Mouse (Mus musculus) left cerebral cortex, adult 11 months (tissue): ENCODE measurements around the gene Pde11a.

ENCODE experiments used
- DNase-seq: peaks from one replicate; pipeline ENCODE4 v3.0.0; 2022; ENCODE audit warnings: low spot score

Gene Pde11a

DNA sequence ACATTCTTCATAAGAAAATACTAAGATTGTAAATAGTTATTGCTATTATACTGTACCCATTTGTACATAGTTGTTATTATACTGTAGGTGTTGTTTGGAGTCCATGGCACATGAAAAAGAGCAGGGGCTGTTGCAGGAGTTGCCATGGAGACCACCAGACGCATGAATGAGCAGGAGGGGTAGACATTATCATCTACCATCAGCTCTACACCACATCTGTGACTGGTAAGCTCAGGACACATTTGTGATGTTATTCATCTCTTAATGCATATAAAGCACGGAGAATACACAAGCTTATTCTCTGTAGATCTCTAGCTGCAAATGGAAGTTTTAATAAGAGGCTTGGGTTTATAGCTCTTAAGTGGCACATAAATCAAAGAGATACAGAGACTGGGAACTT is 179.6 kb downstream of the Pde11a start:
- no peak for DNase-seq

DNA sequence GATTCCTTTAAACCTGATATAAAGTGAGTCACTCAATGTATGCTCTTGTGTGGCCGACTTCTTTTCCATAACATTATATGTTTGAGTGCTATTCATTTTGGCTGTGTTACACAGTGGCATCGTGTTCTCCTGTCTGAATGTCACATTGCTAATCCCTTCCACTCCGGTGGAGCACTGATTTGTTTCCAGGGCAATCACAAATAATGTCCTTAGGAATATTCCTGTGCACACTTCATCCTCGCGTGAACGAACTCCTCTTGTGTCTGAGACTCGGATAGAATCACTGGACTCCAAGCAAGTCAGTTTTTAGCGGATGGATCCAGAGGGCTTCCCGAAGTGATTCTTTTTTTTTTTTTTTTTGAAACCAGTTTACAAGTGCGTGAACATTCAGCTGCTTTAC is 197.4 kb downstream of the Pde11a start:
- no peak for DNase-seq

DNA sequence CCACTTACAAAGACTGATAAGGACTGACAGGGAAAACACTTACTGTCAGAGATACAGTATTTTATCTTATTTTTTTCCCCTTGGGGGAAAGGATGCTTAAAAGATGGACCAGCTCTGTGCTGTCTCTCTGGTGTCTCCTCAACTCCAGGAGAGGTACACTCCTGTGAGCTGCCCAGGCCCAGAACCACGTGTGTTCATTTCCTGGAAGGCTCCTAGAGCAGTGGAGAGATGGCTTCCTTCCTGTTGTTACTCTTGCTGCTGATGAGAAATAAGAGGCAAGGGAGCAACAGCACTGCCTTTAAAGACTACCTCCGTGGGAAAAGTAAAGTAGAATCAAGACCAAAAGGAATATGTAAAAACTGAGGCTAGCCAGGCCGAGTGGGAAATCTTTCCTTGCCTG is 205.6 kb downstream of the Pde11a start:
- DNase-seq = no peak

DNA sequence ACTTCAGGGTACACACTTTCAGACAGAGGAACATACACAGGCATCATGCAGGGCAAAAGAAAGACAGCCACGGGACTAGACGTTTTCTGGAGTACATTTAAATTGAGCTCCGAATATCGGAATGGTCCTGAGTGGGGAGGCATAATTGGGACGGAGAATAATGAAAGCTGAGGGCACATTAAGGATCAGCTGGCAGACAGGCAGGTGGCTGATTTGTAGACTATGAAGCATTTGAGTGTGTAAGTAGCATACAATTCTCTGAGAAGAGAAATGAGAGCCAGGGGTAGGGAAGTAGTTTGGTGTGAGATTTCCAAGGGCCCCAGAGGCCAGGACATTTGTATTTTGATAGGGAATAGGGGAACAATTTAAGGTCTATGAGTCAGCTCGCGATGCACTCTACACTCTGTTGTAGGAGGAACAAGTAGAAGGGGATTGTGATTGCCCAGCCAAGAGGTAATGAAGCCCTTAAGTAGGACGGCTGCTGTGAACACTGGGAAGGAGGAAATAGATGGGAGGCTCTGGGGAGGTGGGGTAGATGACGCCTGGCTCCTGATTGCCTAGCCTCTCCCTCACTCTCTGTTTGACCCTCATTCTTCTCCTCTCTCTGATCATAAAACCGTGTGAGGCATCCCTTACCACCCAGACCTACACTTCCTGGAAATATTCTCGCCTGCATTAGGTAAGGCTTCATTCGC is 208.5 kb downstream of the Pde11a start:
- no peak for DNase-seq

DNA sequence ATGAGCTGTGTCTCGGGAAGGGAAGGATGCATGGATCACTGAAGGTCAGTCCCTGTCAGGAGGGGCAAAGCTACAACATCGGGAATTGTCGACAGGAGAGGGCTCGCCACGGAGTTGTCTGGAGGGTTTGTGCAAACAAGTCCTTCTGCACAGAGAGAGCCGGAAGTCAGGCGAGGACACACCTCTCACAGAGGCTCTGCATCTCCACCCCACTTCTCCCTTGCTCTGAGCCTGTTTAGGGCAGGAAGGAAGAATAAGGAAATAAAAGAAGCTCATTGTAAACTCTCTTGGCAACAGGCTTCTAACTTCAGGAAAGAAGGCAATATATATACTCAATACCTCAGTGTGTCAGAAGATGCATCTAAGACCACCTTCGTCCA is 209.5 kb downstream of the Pde11a start:
- DNase-seq = no peak

DNA sequence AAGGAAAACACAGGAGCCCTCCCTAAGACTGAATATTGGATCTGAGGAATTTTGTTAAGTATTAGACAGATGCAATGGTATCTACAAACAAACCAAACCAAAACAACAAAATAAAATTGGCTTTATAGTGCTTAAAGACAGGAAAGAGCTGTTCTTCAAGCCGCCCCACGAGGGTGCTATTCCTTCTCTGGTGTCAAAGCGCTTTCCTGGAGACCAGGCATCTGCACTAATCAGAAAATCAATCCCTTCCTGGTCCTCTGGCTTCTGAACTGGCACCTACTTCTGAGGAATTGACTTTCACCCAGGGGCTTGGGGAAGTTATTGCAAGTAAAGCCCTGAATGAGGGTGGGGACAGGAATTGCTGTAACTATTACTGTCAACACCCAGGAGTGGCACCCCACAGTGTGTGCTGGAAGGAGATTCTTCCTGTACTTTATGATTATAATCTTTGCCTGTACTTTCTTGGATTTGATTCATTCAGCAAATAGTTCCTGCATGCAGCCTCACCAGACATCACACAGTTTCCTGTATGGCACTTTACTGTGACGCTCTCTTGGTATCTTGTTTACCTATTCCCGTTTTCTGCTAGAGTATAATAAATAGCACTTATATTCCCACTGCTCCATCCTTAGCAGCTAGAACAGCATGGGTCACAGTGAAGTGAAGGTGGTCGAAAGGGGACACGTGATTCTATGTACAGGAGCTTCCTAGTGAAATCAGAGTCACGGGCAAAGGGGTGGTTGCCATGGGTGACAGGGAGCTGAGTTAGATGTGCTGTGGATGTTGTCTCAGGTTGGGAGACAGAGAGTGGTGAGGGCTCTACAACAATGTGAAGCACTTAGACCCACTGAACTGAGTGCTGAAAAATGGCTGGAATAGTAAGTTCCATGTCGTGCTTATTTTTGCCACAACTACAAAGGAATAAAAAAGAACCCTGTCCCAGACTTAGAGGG is 210.2 kb downstream of the Pde11a start:
- DNase-seq = no peak

DNA sequence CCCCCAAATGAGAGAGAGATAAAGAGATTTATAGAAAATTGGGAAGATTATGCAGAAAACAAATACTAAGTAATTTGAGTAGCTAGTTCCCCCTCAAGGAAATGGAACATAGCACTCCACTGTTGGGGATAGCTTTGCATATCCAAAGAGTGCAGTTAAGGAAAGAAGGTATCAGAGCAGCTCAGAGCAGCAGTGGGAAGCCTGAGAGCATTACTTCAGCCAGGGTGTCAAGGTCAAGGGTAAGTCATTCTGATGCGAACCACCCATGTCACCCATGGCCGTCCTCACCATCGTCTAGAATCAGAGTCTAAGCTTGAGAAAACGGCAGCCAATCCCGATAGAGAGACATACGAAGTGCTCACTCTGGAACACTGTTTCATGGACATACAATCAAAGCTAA is 211.9 kb downstream of the Pde11a start:
- no peak for DNase-seq

DNA sequence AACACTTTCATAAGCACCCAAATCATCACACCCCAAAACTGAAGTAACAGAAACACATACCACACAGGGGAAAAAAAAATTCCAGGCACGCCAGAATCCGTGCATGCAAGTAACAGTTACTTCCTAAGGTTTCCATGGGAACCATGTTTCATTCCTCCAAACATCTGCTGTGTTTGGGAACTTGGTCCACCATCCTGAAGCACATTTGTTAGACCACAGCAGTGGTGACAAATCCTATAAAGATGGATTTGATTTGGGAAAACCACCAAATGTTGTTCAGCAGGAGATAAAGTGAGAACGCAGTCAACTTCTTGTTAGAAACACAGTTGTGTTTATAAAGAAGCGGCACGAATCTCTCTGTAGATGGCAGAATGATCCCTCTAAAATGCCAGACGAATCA is 213.8 kb downstream of the Pde11a start:
- DNase-seq = peak; percentile 19

DNA sequence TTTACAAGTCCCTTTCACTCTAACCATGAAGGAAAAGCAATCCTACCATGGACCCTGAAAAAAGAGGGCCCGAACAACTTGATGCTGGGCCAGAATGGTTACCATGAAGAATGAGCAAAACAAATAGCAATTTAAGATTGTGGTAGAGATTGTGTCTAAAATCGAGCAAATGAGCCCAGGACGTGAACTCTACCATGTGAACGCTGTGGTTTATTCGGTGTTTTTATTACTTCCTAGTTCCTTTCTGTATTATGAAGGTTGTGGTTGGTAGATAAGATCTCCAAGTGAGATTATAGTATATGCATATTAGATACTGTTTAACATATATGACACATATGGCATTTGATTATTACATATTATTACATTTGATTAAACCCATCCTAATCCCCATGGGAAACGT is 216.4 kb downstream of the Pde11a start:
- no peak for DNase-seq

DNA sequence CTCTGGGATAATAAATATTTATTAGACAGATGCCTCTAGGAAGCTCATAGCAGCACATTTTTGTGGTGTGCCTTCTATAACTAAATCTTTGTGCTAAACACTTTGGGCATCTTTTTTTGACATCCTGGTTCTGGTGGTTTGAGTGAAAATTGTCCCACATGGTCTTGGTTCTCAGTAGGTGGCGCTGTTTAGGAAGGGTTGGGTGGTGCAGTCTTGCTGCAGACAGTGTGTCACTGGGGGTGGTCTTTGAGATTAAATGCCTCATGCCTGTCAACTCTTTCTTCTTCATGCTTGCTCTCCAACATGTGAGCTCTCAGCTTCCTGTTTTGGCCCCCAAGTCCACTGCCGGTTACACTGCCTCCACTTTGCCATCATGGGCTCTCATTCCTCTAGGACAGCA is 218.7 kb downstream of the Pde11a start:
- DNase-seq = no peak

DNA sequence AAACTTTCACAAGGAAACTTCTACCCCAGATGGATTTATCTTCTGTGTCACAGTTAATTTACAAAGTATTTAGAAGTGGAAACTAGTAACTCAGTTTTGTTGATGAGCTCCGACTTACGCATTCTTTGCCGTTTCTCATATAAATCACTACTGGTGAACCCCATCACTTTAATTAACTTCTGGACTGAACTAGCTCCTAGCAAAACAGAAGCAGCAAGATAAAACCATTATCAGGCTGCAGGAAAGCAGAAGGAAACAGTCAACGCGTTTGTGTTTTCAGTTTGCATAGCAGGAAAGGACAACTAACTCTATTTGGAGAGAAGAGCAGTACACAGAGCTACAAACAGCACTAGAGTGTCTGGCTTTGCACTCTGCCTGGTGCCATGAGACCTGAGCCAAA is 220.1 kb downstream of the Pde11a start:
- DNase-seq = no peak

DNA sequence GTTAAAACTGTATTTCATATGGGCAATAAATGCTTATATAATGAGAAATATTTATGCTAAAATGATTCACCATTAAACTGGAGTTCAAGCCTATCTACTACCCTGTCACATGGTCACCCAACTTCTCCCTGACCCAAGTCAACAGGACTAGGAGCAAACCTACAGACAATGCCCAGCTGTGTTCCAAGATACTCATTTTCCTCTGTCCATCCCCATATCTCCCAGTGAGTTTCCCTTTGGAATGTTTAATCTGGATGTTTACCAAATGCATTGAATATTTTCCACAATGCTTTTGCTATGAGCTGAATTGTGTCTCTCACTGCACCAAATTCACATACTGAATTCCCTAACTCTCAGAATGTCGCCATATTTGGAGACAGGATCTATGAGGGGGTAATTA is 221.4 kb downstream of the Pde11a start:
- DNase-seq = no peak

DNA sequence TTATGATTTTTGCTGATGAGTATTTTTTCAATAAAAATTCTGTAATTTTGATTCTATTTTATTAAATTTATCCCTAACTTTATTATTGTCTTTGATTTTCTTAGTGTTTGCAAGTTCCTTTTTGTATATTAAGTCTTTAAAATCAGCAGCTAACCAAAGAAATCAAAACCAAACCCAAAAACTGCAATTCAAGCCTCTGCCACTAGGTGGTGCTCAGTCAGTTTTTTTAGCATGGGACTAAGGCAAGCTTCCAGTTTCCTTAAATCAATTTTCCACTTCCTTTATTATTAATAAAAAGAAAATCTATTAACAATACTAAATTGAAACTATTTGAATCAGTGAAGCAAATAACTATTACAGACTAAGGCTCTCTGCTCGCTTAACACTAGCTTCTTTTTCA is 222.9 kb downstream of the Pde11a start:
- no peak for DNase-seq

DNA sequence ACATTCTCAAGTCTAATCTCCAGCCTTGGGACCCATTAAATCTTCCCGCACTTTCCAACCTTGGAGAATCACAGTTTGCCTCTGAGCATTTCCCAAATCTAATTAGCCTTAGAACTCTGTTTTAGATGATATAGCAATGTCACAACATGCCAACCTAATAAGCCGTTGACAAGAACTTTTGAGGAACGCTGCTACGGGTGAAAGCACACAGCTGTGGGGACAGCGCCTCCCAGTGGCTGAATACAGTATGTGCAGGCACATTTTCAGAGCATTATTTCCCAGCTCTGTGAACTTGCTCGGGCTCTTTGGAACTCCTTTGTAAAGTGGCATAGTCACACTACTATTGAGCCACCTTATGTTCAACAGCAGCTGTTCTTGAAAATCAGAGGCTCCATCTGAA is 223.8 kb downstream of the Pde11a start:
- no peak for DNase-seq

DNA sequence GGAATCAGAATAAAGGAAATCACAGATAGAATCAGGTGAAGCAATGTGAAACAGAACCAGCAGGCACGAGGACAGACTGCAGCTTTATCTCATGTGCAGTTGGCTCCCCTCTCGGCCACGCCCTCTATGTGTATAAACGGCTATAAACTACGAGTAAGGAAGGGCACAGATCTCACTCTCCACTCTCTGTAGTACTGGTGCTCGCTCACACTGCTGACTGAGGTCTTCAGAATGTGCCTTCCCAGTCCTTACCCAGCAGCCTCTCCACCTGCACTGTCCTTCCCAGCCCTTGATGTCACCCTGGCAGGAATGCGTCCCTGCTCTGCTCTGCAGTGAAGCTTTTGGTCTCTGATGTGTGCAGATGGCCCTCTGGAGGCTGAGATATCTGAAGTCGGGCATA is 228.9 kb downstream of the Pde11a start:
- DNase-seq = no peak

DNA sequence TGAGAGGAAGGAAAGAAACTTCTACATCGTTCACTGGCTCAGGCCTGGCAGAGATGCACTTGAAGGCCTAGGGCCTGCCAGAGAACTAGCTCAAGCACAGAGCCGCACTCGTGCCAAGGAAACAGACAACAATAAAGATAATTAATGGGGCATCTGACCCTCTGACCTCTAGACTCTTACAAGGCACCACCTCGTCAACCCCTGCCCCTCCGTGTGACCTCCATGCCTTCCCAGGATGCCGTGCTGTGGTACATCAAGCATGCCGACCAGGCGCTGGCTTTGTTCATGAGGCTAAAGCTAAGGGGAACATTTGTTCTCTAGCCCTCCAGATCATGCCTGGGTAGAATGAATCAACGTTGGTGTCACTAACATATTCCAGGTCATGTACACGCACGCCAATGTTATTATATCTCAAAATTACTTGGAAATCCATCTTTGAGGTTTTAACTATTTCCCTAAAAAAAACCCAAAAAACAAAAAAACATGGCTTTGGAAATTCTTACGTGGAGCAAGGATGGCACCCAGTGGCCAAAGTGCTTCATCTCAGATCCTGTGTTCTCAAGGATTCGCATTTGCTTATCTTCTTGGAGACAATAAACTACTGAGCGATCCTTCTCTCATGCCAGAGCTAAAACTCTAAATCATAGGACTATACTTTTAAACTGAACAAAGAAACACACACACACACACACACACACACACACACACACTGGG is 236.5 kb downstream of the Pde11a start:
- DNase-seq = no peak

DNA sequence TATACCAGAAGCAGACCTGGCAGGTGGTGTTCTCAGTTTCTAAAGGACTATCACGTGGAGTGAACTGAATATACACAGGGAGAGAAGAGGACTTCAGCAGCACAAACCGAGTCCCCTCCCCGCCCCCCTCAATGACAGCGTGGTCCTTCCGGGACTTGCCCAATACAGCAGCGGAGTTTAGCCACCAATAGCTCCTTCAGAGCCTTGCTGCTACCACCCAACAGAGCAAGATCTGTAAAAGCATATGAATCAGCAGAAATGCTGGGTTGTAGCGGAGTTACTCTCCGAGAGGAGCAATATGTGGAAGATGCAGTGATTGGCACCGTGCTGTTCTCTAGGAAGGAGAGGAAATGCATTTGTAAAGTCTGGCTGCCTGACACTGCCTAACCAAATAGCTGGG is 238.0 kb downstream of the Pde11a start:
- no peak for DNase-seq

DNA sequence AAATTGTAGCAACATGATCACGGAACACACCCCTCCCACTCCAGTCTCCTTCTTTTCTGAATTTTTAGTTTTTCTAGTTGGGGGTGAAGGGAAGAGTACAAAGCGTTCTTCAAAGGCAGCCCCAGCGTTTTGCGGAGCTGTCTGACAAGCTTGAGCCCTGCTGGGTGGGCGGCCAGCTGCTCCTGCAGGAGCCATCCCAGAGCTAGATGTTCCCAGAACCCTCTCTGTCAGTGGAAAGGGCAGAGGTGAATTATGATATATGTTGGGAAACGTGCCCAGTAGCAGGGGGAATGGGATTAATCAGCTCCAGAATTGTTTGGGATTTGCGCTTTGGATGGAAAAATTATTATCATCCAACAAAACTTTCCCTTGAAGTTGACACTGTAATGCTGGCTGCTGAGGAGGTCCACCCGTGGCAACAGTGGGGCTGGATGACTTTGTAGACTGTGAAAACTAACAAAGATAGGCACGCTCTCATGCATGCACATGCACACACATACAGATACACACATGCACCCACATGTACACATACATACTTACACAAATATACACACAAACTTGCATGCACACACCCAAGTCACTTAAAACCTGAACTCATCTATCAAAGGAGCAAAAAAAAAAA is 238.7 kb downstream of the Pde11a start:
- no peak for DNase-seq

DNA sequence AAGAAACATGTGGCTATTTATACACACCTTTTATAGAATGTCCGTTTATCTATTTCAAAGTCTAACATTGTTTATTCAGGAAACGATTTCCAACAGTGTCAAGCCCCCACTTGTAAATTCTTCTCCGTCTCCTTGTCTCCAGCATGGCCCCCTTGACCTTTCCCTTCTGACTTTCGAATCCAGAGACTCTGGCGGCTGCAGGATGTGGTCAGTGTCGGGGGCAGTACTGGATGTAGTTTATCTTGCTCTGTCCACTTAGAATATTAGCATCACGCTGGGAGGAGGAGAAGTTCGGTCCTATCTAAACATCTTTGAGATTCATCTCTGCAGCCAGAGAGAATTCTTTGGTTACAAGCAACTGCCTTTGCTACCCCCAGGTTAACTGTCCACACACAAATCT is 240.2 kb downstream of the Pde11a start:
- DNase-seq = no peak

DNA sequence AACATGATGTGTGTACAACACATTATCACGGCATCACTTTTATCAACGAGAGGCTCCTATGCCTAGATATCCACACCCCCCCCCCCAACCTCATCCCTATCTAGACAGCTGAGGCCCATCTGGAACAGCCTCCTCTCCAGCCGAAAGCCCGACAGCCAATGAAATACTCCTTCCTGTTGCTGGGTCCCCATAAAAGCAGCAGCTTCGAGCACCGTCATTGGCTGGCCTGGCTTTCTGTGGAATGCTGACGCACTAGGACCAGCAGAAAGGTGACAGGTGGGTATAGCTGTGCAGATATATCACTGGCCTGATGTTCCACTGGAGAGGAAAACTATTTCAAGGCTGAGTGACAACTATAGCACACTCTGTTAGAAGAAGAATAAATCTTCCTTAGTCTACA is 240.7 kb downstream of the Pde11a start:
- no peak for DNase-seq

DNA sequence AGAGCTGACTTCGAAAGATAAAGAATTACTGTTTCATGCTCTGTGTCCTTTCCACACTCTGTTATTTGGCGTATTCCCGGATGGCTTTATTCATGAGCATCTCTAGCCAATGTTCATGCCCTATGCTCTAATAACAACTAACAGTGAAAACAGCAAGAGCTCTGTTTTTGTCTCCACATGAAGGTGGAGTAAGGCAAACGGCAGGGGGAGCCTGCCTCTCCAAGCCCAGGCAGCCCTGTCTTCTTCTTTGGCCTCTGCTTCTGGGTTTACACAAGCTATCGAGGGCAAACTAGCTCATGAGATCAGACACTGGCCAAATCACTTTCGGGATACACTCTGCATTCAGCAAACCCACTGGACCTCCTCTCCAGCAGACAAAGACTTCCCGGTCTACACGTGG is 241.3 kb downstream of the Pde11a start:
- no peak for DNase-seq

DNA sequence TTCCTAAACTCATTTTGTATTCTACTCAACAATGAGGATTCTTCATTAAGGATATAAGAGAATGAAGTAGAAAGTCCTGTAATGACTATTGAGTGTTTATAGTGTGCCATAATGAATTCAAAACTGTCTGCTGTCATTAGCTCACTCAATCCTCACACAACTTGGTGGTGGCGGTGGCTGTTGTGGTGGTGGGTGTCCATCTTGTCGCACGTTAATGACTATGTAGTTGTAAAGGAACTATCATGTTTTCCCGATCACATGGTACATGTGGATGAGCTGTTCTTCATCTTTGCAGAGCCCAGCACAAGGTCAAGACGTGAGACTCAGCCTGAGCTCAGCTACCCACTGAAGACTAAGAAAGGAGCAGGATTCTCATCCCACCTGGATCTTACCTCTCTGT is 242.7 kb downstream of the Pde11a start:
- no peak for DNase-seq

DNA sequence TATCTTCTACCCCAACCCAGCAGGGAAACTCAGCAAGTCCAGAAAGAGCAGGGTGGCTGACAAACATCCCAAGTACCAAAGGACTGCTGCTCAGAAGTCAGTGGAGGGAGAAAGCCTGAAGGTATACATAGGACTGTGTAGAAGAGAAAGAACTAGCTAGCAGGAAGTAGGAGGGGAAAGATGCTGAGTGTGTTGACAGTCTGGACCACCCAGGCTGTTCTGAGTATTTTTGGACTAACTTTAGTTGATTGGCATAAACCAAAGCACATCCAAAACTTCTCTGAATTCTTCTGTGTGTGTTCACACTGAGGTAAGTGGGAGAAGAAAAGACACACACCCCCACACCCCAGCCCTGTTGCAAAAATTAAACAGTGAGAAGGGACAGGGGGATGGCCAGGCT is 248.1 kb downstream of the Pde11a start:
- DNase-seq = no peak
